Mouse (Mus musculus) gastrocnemius, adult 18-20 months (tissue): ENCODE data around the gene Mfap4. TPM values are rescaled to one million over a fixed set of nuclear protein-coding genes. Genes with fewer than 3 reads are reported as not detected.

ENCODE experiments used
- DNase-seq: peaks from one replicate; pipeline ENCODE4 v3.0.0; 2021; ENCODE audit warnings: low spot score
- total RNA-seq, 2 experiments: library from RNA; stranded (reverse); gene quantifications; 2 replicates each; pipeline ENCODE4 v1.2.3; 2021

Gene Mfap4
- total RNA-seq, 2 experiments from 2014 or later, result 6.5 to 7.4 TPM

DNA sequence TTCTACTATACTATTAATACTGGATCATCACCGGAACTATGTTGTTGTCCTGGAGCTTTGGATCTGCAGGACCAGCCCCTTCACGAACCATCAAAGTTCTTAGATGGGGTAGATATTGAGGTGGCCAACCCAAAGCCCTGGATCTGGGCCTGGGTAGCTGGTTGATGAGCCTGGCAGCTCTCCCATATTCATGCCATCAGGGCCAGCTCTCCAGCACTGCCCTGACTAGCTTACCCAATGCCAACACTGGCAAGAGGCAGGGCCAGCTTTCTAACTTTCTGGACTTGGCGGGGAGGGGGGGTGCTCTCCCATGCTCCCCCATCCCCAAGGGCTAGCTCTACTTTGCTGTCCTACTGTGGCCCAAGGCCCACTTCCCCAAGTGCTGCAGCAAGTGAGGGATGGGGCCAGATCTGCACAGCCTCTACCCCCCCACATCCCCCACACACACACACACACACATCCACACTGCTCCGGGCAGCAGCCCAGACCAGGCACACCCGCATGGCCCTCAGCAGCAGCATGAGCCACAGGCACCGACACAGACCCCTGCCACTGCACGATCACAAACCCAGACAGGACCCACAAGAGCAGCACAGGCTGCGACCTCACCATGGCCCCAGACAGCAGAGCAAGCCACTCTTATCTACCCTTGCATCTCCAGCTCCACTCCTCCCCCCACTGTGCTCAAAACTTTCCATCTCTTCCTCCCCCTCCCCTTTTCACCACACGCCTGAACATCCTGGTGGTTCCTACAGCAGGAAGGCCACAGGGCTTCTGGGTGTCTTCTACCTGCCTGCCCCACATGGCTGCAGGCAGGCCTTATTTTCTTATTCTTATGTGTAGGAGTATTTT lies 3.8 kb upstream of the Mfap4 start:
- DNase-seq, result no peak

DNA sequence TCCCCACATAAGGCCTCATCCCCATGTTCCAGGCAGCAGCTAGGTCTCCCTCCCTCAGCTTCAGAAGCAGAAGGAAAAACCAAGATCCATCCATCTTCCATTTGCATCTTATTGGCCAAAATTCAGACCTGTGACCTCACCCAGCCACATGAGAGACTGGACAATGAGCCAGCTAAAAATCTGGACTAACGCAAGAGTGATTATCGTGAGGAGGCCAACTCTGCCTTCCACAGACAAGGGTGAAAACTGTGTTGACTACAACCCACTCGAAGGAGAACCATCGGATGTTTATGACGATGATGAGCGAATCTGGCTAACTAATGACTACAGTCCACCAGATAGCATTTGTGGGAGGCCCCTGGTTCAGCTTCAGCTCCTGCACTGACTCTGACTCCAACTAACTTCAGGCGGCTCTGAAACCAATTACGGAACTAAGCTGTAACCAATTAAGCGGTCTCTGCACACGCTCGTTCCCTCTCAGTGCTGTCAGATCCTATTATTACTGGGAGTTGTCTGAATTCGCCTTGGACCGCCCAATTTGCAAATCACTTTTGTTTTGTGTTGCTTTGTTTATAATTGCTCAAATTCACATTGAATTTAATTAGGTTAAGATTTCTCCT lies 1.9 kb upstream of the Mfap4 start:
- DNase-seq, result no peak

DNA sequence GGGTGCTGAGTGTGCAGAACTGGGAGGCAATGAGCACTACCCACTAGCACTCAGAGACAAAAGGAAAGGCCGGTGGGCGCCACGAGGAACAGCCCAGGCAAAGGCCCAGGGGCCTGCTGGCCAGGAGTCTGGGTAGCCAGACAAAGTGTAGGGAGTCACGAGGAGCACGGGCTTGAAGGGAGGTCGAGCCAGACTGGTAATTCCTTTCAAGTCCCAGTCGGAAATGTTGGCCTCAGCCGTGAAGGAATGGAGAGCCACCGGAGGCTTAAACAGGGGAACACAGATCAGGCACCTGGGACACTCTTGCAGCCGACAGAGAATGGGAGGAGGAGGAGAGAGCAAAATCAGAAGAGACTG lies 997 bp upstream of the Mfap4 start:
- DNase-seq, result no peak

DNA sequence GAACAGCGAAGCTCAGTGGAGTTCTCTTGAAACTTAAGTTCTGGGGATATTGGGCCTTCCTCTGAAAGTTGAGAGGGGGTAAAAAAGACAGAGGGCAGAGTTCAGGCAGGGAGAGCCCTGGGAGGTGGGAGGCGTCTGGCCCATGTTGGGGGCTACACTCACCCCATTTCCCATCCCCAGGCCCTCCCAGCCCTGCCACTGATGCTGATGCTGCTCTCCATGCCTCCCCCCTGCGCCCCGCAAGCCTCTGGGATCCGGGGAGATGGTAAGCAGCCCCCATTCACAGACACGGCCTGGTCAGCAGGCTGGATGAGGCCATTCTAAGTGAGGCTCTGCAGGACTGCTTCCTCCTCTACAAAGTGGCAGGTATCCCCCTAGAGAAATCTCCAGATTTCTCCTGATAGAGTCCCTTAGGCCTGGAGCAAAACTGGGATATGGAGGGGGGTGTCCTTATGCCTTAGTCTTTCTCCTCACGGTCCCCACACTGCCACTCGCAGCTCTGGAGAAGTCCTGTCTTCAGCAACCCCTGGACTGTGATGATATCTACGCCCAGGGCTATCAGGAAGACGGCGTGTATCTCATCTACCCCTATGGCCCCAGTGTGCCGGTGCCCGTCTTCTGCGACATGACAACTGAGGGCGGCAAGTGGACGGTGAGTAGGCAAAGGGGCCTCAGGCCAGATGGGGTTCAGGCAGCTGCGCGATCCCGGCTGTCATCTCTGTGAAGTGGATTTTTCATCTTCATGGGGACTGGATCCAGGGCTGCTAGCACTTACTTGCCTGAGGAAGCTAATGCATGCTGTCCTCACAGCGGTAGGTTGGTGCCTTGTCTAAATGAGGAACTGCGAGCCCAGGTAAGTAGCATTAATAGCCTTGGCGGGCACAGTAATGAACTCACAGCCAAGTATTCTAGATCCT lies 568 bp downstream of the Mfap4 start:
- DNase-seq, result no peak

DNA sequence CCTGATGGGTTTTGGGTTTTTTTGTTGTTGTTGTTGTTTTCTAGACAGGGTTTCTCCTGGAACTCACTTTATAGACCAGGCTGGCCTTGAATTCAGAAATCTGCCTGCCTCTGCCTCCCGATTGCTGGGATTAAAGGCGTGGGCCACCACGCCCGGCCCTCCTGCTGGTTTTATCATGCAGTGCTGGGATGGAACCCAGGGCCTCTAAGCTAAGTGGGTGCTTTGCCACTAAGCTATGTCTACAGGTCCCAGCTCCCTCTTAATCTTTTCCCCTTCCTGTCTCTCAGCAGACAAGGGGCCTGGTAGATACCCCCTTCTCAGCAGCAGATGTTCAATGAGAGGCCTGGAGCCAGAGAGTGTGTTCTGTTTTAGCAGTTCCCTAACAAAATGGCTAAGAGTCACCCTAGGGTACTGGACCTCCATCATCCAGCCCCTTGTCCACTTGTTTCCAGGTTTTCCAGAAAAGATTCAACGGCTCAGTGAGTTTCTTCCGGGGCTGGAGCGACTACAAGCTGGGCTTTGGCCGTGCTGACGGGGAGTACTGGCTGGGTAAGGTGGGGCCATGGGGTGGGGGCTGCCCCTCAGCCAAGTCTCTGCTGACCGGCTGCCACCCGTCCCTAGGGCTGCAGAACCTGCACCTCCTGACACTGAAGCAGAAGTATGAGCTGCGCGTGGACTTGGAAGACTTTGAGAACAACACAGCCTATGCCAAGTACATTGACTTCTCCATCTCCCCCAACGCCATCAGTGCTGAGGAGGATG lies 1.4 kb downstream of the Mfap4 start:
- no peak for DNase-seq

DNA sequence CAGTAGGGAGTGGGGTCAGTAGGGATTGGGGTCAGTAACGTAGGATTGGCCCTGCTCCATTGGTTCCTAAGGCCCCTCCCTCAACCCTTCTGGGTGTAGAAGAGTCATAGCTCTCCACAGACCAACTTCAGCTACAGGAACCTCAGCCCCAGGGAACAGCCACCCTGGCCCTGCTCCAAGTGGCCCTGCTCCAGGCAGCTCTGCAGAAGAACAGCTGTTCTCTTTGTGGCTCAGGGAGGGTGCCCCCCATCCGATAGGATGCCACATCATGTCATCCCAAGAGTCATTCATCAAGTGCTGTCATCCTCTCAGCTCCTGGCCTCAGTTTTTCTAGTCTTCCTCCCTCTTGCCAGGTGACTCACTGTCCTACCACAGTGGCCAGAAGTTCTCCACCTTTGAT lies 2.2 kb downstream of the Mfap4 start:
- peak; percentile 42 for DNase-seq

DNA sequence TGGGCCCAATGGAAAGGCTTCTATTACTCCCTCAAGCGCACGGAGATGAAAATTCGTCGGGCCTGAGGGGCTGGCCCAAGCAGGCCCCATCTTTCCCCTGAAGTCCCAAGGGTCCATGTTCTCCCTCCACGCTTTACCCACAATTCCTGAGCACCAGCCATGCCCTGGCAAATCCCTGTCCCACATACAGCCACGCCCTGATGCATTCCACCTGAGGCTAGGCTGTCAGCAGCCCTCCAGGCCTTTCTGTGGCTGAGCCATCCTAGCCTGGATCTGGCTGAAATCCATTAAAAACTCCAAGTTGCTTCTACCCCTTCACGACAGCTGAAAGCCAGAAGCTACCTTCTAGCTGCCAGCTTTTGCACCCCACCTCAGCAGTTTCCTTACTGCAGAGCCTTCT lies 2.7 kb downstream of the Mfap4 start:
- DNase-seq, result no peak

DNA sequence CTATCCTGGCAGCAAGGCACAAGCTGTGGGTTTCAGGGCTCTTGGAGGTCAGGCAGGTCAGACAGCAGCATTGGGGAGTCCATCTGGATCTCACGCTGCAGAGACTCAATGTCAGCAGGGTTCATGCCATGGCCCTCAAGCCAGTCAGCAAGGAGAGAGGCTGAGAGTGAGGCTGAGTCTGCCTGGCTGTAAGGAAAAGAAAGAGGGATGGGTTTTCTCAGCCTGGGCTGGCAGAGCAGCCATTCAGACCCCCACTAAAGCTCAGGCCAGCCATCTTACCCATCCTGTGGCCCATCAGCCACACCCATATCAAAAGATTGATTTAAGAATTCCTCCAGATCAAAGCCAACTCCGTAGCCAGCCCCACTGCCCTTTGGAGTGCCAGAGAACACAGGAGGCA lies 3.9 kb downstream of the Mfap4 start:
- no peak for DNase-seq

DNA sequence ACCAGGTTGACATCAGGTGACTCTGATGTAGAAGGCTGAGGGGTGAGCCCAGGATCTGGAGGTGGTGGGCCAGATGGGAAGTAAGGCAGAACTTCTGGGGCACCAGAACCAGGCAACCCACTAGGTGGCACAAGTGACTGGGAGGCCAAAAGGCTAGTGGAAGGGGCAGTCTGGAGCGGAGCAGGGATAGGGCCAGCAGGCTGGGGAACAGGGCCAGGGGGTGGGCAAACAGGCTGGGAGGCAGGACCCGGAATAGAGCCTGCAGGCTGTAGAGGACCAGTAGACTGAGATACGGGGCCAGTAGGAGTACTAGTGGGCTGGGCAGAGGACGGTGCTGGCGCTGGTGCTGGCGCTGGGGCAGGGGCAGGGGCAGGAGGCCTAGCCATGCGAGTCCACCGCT lies 4.6 kb downstream of the Mfap4 start:
- DNase-seq, result no peak

DNA sequence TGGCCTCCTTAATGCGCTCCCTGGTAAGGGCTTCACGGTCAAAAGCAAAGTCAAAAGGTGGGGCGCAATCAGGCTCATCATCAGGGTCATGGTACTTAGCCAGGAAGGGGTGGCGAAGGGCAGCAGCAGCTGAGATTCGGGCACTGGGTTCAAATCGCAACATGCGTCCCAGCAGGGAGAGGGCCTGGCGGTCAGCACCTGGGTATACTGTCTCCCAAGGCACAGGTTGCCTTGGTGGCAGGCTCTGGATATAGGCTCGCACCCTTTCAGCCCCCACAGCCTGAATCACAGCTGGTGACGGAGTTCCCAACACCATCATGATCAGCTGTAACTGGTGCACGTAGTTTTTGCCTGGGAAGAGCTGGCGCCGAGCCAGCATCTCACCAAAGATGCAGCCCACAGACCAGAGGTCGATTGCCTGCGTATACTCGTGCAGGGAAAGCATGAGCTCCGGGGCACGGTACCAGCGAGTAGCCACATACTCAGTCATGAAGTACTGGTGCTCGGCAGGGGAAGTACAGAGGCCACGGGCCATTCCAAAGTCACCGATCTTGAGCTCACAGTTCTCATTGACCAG lies 5.8 kb downstream of the Mfap4 start:
- no peak for DNase-seq

DNA sequence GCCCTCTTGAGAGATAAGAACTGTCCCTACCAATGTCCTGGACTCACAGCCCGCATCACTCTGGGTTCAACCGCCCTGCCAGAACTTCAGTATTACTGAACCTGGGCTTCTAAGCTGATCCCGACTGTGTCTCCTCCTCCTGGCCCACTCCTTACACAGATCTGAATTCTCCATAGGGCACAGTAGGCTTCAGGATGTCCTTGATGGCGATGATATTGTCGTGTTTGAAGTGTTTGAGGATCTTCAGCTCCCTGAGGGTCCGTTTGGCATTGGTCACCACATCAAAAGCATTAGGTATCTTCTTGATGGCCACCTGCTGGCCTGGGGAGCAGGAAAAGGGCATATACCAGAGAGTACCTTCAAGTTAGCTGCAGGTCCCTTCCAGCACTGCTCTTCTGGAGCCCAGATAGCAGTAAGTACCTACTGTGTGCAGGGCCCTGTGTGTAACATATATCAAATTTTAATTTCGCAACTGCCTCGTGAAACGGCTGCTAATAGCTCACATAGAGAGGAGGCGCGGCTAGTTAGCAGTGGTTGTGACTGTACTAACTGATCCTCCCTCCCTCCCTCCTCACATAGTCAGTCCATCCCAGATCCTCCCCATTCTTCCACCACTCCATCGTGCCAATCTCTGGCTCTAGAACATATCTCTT lies 7.6 kb downstream of the Mfap4 start:
- DNase-seq, result no peak

DNA sequence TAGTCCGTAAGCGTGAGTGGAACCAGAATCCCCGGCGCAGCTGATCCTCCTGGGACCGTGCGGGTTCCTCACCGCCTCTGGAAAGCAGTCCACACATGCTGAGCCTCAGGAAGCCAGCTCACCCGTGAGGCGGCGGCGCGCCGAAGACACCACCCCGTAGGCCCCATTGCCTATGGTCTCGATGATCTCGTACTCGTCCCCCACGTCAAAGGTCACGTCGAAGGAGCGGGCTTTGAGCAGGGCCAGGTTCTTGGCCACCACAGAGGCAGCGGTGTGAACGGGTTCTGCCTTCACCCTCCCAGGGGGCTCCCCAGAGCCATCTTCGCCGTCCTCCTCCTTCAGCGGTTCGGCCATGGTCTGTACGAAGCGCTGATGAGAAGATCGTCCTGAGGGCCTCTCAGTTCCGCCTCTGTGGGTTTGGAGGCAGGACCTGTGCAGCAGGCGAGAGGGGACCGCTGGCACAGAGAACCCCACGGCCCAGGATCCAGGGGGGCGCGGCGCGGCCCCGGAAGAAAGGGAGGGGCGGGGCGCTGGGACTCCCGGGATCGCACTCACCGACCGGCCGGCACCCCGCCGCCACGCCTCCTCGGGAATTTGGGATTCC lies 8.4 kb downstream of the Mfap4 start:
- DNase-seq, result no peak

DNA sequence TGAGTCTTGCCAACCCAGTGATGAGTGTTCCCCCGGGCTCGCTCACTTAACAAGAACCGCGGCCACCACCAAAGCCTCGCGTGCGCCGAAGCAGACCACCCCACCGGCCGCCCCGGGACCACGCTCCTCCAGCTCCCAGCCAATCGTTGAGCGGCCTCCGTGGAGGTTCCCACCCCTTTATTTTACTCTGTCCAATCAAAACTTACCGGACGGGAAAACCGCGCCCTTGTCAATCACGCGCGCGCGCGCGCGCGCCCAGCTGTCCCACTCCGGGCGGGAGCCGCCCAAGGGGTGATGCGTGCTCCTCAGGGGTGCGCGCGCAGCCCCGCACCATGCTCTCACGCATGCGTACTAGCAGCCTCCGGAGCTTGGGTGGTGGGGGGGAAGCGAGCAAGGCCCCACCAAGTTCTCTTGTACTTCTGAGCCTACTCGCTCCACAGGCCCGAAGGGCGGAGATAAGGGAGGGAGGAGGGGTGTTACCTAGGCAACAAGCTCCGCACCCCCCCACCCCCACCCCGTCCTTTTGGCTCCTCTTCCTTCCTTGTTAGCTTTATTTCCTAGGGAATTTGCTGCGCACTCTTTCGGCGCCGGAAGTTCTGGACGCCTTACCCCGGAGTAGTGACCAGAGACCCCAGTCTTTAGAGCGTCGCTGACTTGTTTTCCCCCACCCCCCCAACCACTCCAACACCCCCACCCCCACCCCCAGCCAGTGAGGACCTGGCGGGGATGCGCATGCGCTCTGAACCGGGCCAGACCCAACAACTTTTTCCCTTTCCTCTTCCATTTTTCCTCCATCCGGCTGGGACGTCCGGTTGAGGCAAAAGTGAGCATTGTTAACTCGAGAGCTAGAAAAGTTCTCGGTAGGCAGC lies 9.1 kb downstream of the Mfap4 start, which contains the start of gene Mapk7:
TSS of gene Mapk7 (minus strand) at position 278 of the 869 bp plus-strand sequence.
- peak; percentile 95 for DNase-seq

DNA sequence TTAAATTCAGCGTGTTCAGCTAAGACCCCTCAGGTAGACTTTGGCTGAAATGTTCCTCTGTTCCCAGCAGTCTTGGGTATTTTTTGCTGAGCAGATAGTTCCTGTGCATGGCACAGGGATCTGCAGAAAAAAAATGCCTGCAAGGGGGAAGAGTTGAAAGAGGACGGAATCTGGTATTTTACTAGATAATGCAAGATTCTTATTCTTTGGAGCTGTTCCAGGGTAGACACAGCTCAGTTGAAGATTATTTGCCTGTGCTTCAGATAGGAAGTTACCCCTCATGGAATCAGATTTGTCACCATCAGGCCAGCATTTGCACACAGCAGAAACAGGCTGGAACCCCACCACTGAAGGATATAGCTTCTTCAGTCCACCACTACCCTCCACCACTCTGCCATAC lies 10.3 kb downstream of the Mfap4 start:
- DNase-seq, result no peak

DNA sequence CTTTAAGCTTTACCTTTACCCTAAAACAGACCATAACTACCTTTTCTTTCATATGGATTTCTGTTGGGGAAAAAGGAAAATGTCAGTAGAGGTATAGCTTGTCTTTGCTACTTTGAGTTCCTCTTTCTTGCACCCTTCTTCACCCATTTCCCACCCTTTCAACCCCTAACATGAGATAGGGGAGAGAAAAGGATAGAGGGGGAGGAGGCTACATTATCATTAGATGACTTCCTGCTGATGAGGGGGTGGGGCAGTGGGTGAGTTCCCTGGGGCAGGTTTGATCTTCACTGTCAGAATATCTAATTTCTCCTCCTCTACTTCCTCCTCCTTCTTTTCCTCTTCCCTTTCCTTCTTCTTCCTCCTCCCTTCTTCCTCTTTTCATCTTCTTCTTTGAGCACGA lies 12.3 kb downstream of the Mfap4 start:
- DNase-seq, result no peak

DNA sequence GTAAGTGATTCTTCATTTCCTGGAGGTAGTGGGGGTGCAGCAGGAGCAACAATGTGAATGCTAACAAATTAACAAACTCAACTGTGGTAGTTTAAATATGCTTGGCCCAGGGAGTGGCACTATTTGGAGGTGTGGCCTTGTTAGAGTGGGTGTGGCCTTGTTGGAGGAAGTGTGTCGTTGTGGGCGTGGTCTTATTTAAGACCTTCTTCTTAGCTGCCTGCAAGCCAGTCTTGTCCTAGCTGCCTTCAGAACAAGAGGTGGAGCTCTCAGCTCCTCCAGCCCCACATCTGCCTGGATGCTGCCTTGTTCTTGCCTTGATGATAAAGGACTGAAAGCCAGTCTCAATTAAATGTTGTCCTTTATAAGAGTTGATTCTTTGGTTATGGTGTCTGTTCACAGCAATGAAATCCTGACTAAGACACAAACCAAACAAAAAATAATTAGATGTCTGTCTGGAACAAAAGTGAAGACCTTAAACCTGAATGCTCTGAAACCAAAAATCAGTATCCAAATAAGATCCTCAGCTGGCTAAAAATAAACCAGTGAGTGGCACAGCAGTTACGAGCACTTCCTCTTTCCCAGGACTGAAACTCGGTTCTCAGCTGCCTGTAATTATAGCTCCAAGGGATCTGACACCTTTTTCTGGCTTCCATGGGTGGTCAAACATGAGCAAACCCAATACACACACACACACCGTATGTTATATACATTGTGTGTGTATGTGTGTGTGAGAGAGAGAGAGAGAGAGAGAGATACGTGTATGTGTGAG lies 13.7 kb downstream of the Mfap4 start:
- DNase-seq, result no peak

DNA sequence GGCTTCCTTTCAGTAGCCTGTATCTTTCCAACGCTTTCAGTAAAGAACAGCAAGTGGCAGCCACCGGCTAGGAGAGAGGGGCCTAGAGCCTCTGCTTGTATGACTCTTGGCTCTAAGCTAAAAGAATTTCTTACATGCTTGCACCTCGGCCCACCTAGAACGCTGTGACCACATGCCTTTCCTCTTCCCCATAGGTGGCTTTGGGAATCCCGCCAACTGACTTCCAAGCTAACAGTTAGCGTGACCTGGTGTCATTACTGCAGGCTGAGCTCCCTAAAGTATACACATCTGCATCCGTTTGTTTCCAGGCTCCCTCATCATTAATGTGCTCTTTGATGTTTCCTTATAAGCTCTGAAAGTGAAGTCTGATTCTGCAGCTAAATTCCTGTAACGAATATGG lies 18.7 kb downstream of the Mfap4 start:
- DNase-seq, result no peak

DNA sequence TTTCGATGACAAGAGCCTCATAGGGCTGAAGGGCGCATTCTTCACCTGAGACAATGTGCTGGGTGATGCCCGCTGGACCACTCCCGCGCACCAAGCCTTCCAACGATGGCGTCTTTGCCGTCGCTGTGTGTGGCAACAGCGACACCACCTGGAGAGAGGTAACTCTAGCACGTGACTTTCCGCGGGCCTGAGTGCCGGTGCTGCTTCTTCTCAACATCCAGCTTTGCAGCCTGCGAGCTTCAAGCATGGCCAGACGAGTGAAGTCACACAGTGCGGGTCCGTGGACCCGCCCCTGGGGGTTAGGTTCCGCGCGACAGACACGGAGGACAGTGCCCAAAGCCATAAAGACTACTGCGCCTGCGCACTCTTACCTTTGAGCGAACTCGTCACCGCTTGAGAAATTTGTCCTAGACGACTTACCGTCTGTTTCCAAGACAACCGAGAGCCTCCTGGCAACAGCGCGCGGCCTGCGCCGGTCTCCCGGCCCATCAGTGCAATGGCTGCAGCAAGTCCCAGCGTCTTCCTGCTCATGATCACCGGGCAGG lies 19.6 kb downstream of the Mfap4 start, which contains the start of gene B9d1:
TSS of gene B9d1 (plus strand) at position 432 of the 545 bp plus-strand sequence.
- DNase-seq, result peak; percentile 98
